Mouse (Mus musculus) adrenal gland, adult 18-20 months (tissue): ENCODE data around the gene Fam89b. TPM values are rescaled to one million over a fixed set of nuclear protein-coding genes. Genes with fewer than 3 reads are reported as not detected.
"Not testable (repeated sequence)": the region's sequence is repeated elsewhere in the genome, so short reads cannot be mapped to it uniquely, and the experiment has no call there.

Experiments
- DNase-seq, 2 experiments: peaks; one replicate each; pipeline ENCODE4 v3.0.0; 2021 to 2022; ENCODE audit warnings: low spot score in 2 of 2
- total RNA-seq, 2 experiments: library from RNA; stranded (reverse); gene quantifications; 1 replicate in 1 of 2; 2 replicates in 1 of 2; pipeline ENCODE4 v1.2.3; 2021

Fam89b gene
- total RNA-seq, 2 experiments from 2014 or later: 42.9 to 61.5 TPM

- DNase-seq: no peak
Observed at GRCm38 (mm10) chr19:5713730-5714129, 15.7 kb downstream of the Fam89b start.

GRCm38 (mm10) chr19:5713255-5713654 is 16.2 kb downstream of the Fam89b start:
- DNase-seq: no peak

DNA sequence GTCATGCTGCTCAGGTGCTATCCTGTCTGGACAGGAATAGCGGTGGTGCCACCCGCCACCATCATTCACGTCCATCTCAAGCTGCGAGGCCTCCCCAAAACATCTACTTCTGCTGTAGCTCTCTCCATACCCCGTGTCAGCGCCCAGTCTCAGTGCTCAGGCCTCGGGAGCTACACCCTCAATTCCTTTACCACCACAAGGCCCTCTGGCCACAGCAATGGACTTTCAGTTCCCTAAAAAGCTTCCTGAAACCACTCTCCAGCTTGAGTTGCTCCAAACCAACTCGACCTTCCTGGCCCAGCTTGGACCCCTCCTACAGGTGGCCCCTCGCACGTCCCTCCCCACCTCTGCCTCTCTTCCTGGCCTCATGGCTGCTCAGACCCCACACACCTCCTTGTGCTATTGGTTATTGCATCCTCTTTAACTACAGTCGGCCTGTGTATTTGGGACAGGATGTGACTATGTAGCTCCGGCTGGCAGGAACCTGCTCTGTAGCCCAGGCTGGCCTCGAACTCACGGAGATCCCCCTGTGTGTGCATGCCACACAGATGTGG is 17.5 kb downstream of the Fam89b start:
- DNase-seq: no peak

DNA sequence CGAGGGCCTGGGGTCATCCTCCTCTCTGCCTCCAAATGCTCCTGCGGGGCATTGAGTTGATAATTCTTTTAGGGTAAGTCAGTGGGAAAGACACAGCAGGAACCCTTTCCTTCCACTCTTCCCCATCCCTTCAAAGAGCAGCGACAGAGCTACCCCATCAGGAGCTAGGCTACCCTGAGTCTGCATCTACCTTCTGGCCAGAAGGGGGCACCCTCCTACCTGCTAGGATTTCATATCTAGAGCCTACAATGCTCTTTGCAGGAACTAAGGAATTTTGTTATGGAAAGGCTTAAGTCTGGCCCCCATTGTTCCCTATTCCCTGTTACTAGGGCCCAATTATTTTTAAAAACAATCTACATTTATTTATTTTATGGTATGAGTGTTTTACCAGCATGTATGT is 18.2 kb downstream of the Fam89b start:
- peak in 1 of 2 experiments; percentile 62 for DNase-seq

DNA sequence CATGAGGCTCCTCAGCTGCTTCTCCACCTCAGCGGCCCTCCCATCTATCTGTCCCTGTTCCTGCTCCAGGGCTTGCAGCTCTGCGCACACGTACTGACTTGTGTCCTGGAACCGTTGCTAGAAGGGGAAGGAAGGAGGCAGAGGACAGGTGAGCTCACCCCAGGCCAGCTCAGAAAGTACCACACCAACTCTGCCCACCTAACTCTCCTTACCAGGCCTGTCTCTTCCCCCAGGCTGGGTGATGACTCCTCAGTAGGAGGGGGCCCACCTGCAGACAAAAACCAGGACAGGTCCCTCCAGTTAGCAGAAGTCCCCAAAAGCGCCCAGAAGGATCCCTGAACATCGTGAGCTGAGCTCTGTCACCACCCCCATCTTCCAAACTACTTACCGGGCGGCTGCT is 18.9 kb downstream of the Fam89b start:
- no peak for DNase-seq

DNA sequence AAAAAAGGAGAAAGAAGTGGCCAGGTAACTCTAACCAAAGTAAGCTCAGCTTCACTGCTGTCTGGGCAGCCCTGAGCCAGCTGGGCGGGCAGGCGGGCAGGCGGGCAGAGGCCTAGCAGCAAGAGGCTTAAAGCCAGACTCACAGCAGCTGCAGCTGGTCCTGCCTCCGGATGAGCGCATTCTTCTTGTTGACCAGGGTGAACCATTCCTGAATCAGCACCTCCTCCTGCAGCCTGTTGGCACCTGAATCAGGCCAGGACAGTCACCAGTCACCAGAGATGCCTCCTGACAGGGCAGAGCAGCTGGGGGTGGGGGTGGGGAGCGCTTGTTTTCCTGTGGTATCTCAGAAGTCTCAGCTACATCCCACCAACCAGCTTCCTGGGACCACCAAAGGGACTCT is 19.4 kb downstream of the Fam89b start:
- no peak for DNase-seq

GRCm38 (mm10) chr19:5704801-5705571 is 24.5 kb downstream of the Fam89b start:
- DNase-seq: no peak

DNA sequence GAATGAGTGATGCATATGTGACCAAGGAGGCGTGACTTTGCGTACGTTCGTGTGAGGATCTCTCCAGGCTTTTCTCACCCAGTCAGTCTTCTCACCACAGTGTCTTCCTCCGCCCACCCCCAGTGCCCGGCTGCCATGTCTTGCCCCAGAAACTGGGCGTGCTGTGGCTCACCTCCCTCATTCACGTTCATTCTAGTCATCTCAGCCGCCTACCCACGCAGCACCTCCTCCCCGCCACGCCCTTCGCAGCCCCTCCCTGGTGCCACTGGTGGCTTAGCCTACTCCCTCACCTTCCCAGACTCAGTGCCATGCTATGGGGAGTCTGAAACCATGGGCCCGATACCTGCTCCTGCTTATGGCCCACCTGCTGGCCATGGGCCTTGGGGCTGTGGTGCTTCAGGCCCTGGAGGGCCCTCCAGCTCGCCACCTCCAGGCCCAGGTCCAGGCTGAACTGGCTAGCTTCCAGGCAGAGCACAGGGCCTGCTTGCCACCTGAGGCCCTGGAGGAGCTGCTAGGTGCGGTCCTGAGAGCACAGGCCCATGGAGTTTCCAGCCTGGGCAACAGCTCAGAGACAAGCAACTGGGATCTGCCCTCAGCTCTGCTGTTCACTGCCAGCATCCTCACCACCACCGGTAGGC is 25.2 kb downstream of the Fam89b start, which contains the start of gene Kcnk7:
Kcnk7 (plus strand) TSS at position 205 of the 638 bp plus-strand sequence.
- DNase-seq: no peak

GRCm38 (mm10) chr19:5695849-5696462 is 33.5 kb downstream of the Fam89b start:
- DNase-seq: no peak

DNA sequence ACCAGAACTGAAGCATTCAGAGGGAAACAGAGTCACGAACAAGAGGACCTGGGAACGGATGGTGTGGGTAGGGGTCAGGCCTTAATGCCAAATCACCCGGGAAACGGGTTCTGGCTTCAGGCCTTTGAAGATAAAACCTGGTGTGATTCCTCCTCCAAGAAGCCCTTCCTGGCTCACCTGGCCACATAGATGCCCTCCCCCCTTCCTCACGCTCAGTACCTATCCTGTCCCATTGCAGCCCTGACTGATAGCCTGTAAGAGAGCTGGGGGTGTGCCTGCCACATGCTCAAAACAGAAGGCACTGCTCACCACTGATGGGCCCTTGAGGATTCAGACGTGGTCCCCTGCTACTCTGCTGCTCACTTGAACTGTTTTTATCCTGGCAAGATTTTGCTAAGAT is 35.7 kb downstream of the Fam89b start:
- DNase-seq: no peak

- DNase-seq: no peak
Observed at GRCm38 (mm10) chr19:5692913-5693396, 36.5 kb downstream of the Fam89b start.

DNA sequence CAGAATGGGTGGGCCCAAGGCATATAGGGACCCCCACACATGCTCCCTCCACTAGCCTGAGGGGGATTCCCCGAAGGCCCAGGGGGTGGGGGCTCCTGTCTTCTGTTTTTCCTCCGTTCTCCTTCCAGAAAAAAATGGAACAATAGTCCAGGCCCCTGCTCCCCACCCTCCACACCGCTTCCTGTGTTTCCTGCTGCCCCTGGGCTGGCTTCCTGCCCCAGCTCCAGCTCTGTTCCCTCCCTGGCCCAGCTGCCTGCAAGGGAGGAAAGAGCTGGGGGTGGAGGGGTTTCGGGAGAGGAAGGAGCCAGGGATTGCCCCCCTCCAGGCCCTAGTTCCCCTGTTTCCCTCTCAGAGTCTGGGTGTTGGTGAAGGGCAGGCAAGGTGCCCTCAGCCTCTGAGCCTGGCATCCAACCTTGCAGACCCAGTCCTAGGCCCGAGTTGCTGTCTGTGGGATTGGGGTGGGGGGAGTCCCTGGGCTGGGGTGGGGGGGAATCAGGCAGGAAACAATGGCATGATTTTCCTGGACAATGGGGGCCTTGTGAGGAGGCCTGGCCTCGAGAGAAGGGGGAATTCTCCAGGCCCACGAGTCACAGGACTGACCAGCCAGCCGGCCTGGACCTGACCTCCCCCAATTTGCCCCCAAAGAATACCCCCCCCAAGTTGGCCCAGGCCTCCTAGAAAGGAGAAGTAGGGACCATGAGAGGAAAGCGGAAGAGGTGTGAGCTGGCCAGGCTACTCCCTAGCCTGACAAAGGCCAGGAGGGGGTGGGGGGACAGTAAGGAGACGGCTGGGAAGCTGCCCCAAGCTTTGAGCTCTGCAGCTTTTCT is 37.2 kb downstream of the Fam89b start:
- no peak for DNase-seq

DNA sequence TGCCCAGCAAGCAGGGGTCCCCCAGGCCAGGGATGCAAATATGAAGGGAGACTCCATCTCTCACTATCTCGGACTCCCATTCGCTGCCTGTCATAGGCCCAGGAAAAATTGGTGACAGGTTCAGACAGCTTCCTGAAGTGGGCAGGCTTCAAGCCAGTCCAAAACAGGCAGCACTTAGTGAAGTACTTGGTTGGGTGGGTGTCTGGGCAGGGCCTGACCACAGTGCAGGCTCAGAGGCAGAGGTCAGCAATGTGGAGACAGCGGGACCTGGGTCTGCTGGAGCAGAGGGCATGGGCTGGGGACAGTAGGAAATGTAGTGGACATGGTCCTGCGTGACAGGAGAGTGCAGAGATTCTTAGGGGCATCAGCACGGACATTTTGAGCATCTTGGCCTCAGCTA is 37.9 kb downstream of the Fam89b start:
- DNase-seq: no peak

DNA sequence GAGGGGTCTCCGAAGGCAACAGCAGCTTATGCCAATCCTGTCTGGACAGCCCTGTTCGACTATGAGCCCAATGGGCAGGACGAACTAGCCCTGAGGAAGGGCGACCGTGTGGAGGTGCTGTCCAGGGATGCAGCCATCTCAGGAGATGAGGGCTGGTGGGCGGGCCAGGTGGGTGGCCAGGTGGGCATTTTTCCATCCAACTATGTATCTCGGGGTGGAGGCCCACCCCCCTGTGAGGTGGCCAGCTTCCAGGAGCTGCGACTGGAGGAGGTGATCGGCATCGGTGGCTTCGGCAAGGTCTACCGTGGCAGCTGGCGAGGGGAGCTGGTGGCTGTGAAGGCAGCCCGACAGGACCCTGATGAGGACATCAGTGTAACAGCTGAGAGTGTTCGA is 39.1 kb downstream of the Fam89b start:
- no peak for DNase-seq

DNA sequence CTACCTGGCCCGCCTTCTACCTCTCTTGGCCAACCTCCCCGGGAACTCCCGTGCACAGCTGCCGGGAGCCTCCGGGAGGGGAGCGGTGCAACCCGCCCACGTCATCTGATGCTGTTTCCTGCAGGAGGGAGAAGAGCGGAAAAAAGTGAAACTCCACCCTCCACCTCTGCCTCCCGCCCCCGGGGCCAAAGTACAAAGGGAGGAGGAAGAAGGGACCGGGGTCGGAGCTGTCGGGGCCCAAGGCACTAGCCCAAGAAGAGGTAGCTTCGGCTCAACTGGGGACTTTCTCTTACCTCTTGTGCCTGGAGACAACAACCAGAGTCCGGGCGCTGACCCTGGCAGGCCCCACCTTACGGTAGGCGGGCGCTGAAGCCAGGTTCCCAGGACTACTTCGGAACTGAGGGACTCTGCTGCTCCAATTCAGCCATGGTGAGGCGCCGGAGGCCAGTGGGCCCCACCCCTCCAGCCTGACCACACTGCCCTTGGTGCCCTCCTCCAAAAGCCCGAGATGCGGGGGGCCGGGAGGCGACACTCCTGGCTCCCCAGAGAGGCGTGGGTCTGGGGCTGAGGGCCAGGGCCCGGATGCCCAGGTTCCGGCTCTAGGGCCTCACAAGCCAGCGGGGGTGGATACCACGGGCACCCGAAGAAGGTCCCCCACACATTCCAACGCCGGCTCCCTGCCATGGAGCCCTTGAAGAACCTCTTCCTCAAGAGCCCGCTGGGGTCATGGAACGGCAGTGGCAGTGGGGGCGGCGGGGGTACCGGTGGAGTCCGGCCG is 39.7 kb downstream of the Fam89b start:
- DNase-seq: peak; percentile 80 to 82

DNA sequence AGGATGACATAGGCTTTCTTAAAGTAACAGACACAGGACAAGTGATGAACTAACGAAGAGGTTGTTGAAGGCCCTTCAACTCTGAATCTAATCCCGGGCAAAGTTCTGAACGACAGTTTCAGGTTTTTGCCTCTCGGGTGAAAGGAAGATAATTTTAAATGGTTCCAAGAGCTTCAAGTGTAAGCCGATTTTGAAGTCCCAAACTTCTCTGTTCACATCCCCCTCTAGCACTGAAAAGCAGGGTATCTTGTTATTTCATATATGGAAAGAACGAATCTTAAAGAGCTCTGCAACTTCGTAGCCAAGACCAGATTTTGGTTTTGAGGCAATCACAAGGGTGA is 40.4 kb downstream of the Fam89b start:
- DNase-seq: no peak

DNA sequence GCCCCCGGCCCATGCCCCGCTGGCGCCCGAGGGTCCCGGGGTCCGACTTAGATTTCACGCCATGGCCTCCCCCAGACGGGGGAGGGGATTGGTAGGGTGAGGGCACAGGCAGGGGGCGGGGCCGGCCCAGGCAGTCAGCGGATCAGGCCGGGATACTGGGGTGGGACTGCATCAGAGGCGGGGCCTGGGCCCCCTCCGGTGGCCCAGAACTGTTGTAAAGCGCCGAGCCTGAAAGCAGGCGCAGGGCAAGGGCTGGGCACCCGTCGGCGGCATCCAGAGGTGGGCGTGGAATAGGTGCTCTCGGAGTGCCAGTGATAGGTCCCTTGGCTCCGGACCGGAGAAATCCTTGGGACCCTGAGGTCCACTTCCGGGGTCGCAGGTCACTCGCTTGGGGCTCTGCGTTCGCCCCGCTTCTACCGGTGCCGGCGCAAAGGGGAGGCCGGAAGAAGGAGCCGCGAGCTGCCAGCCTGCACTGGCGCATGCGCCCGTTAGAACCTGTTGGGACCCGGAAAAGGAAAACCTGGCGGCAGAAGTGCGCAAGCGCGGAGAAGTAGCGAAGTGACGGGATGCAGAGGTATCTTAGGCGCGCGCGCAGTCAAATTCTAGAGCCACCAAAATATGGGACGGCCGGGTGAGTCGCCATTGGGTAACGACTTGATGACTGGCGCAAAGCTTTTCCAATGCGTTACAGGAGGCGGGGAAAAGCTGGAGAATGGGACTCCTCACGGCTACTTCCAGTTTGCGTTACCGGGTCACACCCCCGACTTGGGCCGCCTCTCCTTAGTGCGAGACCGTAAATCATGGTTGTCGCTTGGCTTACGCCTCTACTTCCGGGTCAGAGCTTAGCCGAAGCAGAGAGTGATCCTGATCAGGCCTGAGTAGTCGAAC is 41.0 kb downstream of the Fam89b start, which contains the start of the genes Map3k11 and Pcnx3:
Map3k11 (plus strand) TSS at position 543 of the 888 bp plus-strand sequence.
Pcnx3 (minus strand) TSS at position 709 of the 888 bp plus-strand sequence.
- DNase-seq: peak; percentile 91 to 93

DNA sequence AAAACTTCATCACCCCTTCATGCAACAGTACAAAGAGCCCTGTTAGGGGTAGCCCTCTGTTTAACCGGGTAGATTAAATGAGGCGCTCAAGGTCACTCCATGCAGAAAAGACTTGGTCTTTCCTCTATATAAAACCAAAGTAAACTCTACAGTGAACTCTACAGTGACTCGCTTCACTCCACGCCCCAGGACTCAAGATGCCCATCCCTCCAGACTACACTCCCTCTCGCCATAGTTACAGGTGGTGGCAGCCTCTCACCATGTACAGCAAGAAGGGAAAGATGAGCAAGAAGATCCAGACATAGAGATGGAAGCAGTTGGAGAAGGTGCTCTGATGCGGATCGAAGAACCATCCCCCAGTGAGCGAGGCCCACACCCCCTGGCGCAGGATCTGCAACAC is 41.7 kb downstream of the Fam89b start:
- DNase-seq: no peak

DNA sequence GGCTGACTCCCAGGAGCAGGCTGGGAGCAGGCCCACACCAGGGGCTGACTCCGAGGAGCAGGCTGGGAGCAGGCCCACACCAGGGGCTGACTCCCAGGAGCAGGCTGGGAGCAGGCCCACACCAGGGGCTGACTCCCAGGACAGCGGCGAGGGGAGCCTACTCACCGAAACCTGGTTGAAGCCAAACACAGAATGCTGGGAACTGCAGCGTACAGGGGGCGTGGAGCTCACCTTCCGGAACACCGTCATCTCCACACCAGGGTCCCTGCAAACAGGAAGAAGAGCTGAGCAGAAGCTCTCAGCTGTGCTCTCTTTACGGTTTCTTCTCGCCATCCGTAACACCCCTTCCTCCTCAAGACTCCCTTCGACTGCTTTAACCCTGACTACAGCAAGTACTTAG is 42.5 kb downstream of the Fam89b start:
- not testable (repeated sequence) for DNase-seq
